Mouse (Mus musculus) heart, embryonic 11.5 days (tissue): ENCODE measurements around the gene Fam213b. TPM values are rescaled to one million over a fixed set of nuclear protein-coding genes. Genes with fewer than 3 reads are reported as not detected.
A peak's percentile ranks its signal among the peaks of the same experiment; 100 is the strongest.

Source experiments
- ATAC-seq: fragments of 200-750 bp; cut with Nextera tagmentation; replicated peaks from 2 replicates; pipeline ENCODE4 v1.8.0; 2017; ENCODE audit warnings: moderate library complexity; ENCODE audit not compliant: insufficient number of reproducible peaks, low FRiP score, low TSS enrichment
- H3K27ac ChIP-seq: fragments of 300-500 bp; sonication (generic); 2 replicates; pipeline ENCODE4 v1.5.1; 2014; ENCODE audit warnings: mild to moderate bottlenecking, low read depth, low read length
- H3K27me3 ChIP-seq: fragments of 300-500 bp; sonication (generic); 2 replicates; pipeline ENCODE4 v1.6.1; 2014; ENCODE audit warnings: mild to moderate bottlenecking, low read length, mixed read lengths; ENCODE audit not compliant: control insufficient read depth, insufficient read depth
- H3K36me3 ChIP-seq: fragments of 300-500 bp; sonication (generic); 2 replicates; pipeline ENCODE4 v1.6.1; 2014; ENCODE audit warnings: mild to moderate bottlenecking, low read length, moderate library complexity, mixed read lengths; ENCODE audit not compliant: control insufficient read depth, insufficient read depth
- H3K4me1 ChIP-seq: fragments of 300-500 bp; sonication (generic); 2 replicates; pipeline ENCODE4 v1.6.1; 2014; ENCODE audit warnings: low read length; ENCODE audit not compliant: control insufficient read depth, insufficient read depth
- H3K4me2 ChIP-seq: fragments of 300-500 bp; sonication (generic); 2 replicates; pipeline ENCODE4 v1.6.1; 2014; ENCODE audit warnings: mild to moderate bottlenecking, moderate library complexity
- H3K4me3 ChIP-seq: fragments of 300-500 bp; sonication (generic); 2 replicates; pipeline ENCODE4 v1.5.1; 2014; ENCODE audit warnings: low read depth, low read length
- H3K9ac ChIP-seq: fragments of 300-500 bp; sonication (generic); 2 replicates; pipeline ENCODE4 v1.6.1; 2014; ENCODE audit warnings: mild to moderate bottlenecking, low read depth, low read length, moderate library complexity
- H3K9me3 ChIP-seq: fragments of 300-500 bp; sonication (generic); replicated peaks from 2 replicates; pipeline ENCODE4 v1.6.1; 2016; ENCODE audit warnings: low read length; ENCODE audit not compliant: control insufficient read depth
- WGBS: fragments of 180-500 bp; shearing (Covaris S2); extraction: QIAGEN DNeasy Blood & Tissue Kit; methylation state at CpG from one replicate; pipeline ENCODE4 v1.1.7; 2014; ENCODE audit not compliant: insufficient replicate concordance; 5-methylcytosine and 5-hydroxymethylcytosine counted together
- polyA plus RNA-seq: library from polyadenylated mRNA; unstranded; fragments of >200 nt; fragmentation: Nextera tagmentation; extraction: Ambion mirVana; gene quantifications from 2 replicates; pipeline ENCODE4 v1.2.1, GENCODE M21; 2014

The Fam213b gene
- polyA plus RNA-seq, 1 experiment from 2014 or later, result 26.4 TPM

DNA sequence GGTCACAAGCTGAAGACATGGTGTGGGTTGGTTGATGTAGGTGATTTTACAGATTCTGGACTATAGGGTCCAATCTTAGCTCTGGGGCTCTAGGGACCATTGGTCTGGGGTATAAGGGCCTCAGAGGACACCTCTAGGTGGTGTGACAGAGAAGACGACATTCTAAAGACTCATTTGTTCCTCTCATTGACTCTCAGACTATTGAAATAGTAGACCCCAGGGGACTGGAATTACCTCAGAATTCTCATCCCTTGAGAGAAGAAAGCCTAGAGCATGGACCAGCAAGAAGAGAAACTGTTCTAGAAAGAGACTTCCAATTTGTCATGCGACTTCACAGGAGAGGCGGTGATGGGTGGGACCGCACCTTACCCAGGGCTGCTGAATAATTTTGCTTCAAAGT lies 15.3 kb upstream of the Fam213b start:
- no peak overlapping the region for H3K4me3 ChIP-seq
- no peak overlapping the region for H3K4me2 ChIP-seq
- H3K27ac ChIP-seq, result no peak overlapping the region
- ATAC-seq, result no peak
- H3K9me3 ChIP-seq, result no peaks in the 10 kb centered on the region
- 92% methylated on average over 4 of the region's 4 CpGs for WGBS
- H3K4me1 ChIP-seq, result peaks cover 8% of the 10 kb centered on the region
- H3K36me3 ChIP-seq, result no peaks in the 10 kb centered on the region
- no peak overlapping the region for H3K9ac ChIP-seq
- H3K27me3 ChIP-seq, result no peaks in the 10 kb centered on the region

DNA sequence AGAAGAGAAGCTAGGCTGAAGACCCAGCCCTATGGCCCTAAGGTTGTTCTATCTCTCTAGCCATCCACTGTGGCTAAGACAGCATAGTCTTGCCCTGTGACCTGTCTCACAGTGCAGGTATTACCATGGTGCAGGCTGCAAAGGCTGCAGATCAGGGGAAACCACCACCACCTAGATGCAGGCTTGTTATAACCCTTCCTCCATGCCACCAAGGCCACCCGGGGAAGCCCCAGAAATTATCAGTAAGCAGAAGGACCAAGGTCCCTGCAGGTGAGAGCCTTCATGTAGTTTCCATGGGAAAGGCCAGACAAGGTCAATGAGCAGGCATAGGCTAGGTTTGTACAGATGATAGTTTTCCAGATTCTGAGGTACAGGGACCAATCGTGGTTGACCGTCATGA lies 14.9 kb upstream of the Fam213b start:
- H3K4me1 ChIP-seq, result peaks cover 8% of the 10 kb centered on the region
- 84% methylated on average over 3 of the region's 3 CpGs for WGBS
- no peak overlapping the region for H3K27ac ChIP-seq
- no peak for ATAC-seq
- H3K9me3 ChIP-seq, result no peaks in the 10 kb centered on the region
- H3K36me3 ChIP-seq, result no peaks in the 10 kb centered on the region
- no peak overlapping the region for H3K9ac ChIP-seq
- H3K27me3 ChIP-seq, result no peaks in the 10 kb centered on the region
- no peak overlapping the region for H3K4me2 ChIP-seq
- no peak overlapping the region for H3K4me3 ChIP-seq

DNA sequence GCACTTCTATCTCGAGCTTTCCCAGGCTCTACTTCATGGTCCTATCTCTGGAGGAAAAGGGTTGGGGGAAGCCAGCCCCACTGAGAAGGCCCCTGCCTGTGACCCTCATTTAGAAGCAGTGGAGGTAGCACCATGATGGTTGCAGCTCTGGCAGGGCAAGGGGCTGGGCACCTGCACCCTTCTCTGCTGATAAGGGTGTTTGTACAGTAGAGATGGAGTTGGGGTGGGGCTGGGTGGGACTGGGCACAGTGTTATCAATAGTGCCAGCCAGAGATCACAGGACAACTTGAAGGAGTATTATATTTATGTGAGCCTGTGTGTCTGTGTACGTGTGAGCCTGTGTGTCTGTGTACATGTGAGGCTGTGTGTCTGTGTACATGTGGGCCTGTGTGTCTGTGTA lies 12.7 kb upstream of the Fam213b start:
- no peaks in the 10 kb centered on the region for H3K9me3 ChIP-seq
- no peaks in the 10 kb centered on the region for H3K27me3 ChIP-seq
- H3K9ac ChIP-seq, result no peak overlapping the region; the same call in 1 of the 2 replicates
- no peak overlapping the region for H3K4me3 ChIP-seq
- H3K4me1 ChIP-seq, result peaks cover 12% of the 10 kb centered on the region
- peak overlapping the region; percentile 73 for H3K27ac ChIP-seq
- no peaks in the 10 kb centered on the region for H3K36me3 ChIP-seq
- H3K4me2 ChIP-seq, result no peak overlapping the region; the same call in 1 of the 2 replicates
- WGBS, result 43% methylated on average over 2 of the region's 2 CpGs
- peak; percentile 82 for ATAC-seq

DNA sequence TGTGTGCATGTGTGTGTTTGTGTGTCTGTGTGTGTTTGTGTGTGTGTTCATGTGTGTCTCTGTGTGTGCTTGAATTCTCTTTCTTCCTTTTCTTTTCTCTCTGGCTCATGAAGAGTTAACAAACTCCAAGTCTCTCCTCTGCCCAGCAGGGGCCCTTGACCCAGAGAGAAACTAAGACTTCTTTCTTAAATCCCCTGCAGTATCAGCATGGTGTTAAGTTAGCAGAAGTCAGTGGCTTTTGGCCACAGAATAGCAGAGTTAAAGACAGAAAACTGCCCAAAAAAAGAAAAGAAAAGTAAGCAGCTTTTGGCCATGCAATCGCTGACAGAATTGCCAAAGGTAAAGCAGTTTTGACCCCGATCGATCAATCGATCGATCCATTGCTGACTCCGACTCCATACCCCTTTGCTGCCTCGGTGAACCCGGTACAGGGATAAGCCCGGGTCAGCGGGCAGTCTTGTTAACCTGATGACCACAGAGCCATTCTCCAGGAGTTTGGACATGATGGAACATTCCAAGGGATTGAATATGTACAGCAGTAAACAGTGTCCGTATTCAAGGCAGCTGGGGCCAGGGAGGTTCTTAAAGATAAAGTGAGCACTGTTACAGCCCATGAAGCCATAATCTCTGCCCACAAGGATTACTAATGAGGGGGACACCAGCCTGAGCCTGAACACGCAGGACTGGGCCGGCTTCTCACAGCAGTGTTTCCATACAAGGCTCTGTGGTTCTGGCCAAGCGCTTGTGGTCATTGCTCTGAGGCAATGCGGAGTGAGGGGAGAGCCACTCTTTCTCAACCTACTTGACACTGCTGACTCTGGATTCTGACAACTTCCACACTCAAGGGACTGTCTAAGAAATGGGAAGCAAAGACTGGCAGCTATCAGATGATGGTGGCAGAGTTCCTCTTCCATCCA lies 11.9 kb upstream of the Fam213b start:
- no peak overlapping the region; the same call in 1 of the 2 replicates for H3K4me2 ChIP-seq
- peak overlapping the region; percentile 73 for H3K27ac ChIP-seq
- no peaks in the 10 kb centered on the region for H3K9me3 ChIP-seq
- ATAC-seq, result peak; percentile 43
- no peaks in the 10 kb centered on the region for H3K36me3 ChIP-seq
- WGBS, result 25% methylated on average over 15 of the region's 15 CpGs
- no peak overlapping the region; the same call in 1 of the 2 replicates for H3K9ac ChIP-seq
- H3K27me3 ChIP-seq, result no peaks in the 10 kb centered on the region
- no peak overlapping the region for H3K4me3 ChIP-seq
- peaks cover 12% of the 10 kb centered on the region for H3K4me1 ChIP-seq

DNA sequence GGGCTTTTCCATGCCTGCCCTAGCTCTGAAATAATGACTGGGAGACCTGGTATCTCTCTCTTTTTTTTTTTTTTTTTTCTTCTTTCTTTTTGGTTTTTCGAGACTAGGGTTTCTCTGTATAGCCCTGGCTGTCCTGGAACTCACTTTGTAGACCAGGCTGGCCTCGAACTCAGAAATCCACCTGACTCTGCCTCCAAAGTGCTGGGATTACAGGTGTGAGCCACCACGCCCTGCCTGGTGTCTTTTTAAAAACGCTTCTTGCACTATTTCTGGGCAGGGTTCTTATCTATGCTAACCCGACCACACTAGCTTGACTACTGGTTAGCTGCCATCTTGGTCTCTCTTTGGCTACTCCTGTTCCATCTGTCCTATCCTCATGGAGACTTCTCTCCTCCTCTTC lies 9.6 kb upstream of the Fam213b start:
- WGBS, result 72% methylated on average over 5 of the region's 5 CpGs
- ATAC-seq, result no peak

DNA sequence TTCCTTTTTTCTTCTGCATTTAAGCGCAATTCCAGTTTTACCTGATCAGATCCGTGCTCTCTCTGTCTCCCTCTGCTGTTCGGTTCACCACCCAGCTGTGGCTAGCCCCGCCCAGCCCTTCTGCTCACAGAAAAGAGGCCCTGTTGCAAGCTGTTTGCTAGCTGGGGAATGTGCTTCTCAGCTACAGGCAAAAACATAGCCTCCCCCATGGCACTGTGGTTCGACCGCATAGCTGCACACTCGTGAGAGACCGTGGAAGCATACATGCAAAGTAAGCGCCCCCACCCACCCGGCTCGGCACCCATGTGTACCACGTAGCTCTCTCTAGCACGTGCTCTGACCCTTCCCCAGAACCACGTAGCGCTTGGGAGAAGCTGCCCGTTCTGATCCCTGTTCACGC lies 8.9 kb upstream of the Fam213b start:
- peak overlapping the region; percentile 42 for H3K4me2 ChIP-seq
- no peak for ATAC-seq
- H3K9ac ChIP-seq, result peak overlapping the region; percentile 64; the same call in 1 of the 2 replicates
- no peaks in the 10 kb centered on the region for H3K27me3 ChIP-seq
- peaks cover 12% of the 10 kb centered on the region for H3K4me1 ChIP-seq
- H3K36me3 ChIP-seq, result no peaks in the 10 kb centered on the region
- no peaks in the 10 kb centered on the region for H3K9me3 ChIP-seq
- 43% methylated on average over 17 of the region's 17 CpGs for WGBS
- no peak overlapping the region for H3K4me3 ChIP-seq
- peak overlapping the region; percentile 29; the same call in 1 of the 2 replicates for H3K27ac ChIP-seq

More for the DNA sequence above, 9.6 kb upstream of the Fam213b start:
- no peaks in the 10 kb centered on the region for H3K36me3 ChIP-seq
- no peaks in the 10 kb centered on the region for H3K27me3 ChIP-seq
- no peak overlapping the region for H3K4me2 ChIP-seq
- H3K9me3 ChIP-seq, result no peaks in the 10 kb centered on the region
- H3K27ac ChIP-seq, result no peak overlapping the region
- H3K4me1 ChIP-seq, result peaks cover 12% of the 10 kb centered on the region
- H3K4me3 ChIP-seq, result no peak overlapping the region
- no peak overlapping the region for H3K9ac ChIP-seq

DNA sequence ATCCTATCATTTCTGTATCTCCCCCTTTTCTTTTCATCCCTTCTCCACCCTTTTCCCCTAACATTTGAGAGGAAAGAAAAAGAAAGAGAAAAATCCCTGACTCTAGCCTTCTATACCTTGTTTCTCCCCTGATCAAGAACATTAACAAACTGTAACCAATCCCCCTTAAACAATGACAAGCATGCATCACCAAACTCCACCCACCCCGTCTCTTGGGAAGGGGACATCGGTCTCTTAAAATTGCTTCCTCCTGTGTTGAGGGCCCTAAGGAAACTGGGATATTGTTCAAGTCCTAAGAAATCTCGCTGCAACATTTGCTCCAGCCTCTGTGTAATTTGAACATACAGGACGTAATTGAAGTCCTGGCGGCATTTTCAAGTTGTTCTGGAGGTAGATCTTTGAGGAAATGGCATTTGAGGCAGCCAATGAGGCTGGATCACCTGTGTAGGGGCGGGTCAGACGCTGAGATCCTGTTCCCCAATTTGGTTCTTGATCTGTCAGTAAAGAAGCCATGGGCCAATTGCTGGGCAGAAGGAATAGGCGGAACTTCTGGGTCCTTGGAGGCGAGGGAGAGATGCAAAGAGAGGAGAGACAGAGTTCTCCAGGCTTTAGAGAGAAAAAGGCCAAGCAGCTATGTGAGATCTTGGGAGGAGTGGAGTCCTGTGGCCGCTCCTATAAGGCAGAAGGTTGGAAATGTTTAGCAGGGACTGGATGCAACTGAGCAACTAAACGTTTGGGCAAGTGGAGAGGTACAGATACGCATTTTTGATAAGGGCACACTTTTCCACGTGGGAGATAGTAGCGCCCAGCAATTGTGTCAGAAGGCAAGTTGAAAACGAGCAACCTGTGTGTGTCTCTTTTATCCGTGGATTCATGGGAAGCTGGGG lies 5.5 kb upstream of the Fam213b start:
- H3K4me2 ChIP-seq, result peak overlapping the region; percentile 84
- peak; percentile 86 for ATAC-seq
- WGBS, result 1% methylated on average over 16 of the region's 16 CpGs

DNA sequence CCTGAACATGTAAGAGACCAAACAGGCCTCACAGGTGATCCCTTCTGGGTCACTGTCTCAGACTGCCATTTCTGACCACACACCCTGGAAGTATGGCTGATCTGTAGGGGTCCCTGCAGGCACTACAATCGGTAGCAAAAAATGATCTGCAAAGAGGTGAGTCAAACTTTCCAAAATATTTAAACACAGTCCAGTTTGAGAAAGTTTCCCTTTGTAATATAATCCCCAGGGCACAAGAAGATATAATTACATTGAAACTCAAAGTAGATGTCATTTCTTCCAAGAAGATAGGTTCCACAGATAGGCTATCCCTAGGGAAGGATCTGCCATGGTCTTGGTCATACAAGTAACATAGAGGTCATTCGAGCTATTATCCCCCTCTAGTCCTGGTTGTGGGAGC lies 3.4 kb upstream of the Fam213b start:
- Histone ChIP-seq H3K4me3 (no peak overlapping the region), H3K4me1 (peaks cover 12% of the 10 kb centered on the region), H3K27me3 (peaks cover 5% of the 10 kb centered on the region; the same call in 1 of the 2 replicates), H3K4me2 (no peak overlapping the region), H3K9ac (no peak overlapping the region), H3K9me3 (no peaks in the 10 kb centered on the region), H3K36me3 (no peaks in the 10 kb centered on the region), H3K27ac (no peak overlapping the region)
- 65% methylated on average over 2 of the region's 2 CpGs for WGBS
- no peak for ATAC-seq

More for the DNA sequence above, 5.5 kb upstream of the Fam213b start:
- Histone ChIP-seq H3K9me3 (no peaks in the 10 kb centered on the region), H3K9ac (peak overlapping the region; percentile 66), H3K27ac (no peak overlapping the region), H3K4me1 (peaks cover 4% of the 10 kb centered on the region; the same call in 1 of the 2 replicates), H3K36me3 (no peaks in the 10 kb centered on the region), H3K4me3 (peak overlapping the region; percentile 44), H3K27me3 (no peaks in the 10 kb centered on the region)
